Mouse (Mus musculus) inflammation-experienced regulatory T-cells, adult 6 months (primary cell): ENCODE results near the gene Fcrl6. TPM values are rescaled to one million over a fixed set of nuclear protein-coding genes. Genes with fewer than 3 reads are reported as not detected.
A peak's percentile ranks its signal among the peaks of the same experiment; 100 is the strongest.

ENCODE experiments used
- ATAC-seq: one replicate; pipeline ENCODE4 v1.8.0; 2017
- polyA plus RNA-seq, 3 experiments: library from polyadenylated mRNA; unstranded; fragments of 100-300 nt; shearing (Covaris generic); gene quantifications; one replicate each; pipeline ENCODE4 v1.2.1; 2017

The Fcrl6 gene
- under 1 TPM in 1 of 3 experiments, not detected in 2; 0.28 TPM for polyA plus RNA-seq

- ATAC-seq = no peak
Measured at GRCm38 (mm10) chr1:172602326-172602725, at the start of gene Fcrl6. Fcrl6 (minus strand) TSS chr1:172602551.

GRCm38 (mm10) chr1:172651288-172651987 lies 49.1 kb upstream of the Fcrl6 start:
- no peak for ATAC-seq

DNA sequence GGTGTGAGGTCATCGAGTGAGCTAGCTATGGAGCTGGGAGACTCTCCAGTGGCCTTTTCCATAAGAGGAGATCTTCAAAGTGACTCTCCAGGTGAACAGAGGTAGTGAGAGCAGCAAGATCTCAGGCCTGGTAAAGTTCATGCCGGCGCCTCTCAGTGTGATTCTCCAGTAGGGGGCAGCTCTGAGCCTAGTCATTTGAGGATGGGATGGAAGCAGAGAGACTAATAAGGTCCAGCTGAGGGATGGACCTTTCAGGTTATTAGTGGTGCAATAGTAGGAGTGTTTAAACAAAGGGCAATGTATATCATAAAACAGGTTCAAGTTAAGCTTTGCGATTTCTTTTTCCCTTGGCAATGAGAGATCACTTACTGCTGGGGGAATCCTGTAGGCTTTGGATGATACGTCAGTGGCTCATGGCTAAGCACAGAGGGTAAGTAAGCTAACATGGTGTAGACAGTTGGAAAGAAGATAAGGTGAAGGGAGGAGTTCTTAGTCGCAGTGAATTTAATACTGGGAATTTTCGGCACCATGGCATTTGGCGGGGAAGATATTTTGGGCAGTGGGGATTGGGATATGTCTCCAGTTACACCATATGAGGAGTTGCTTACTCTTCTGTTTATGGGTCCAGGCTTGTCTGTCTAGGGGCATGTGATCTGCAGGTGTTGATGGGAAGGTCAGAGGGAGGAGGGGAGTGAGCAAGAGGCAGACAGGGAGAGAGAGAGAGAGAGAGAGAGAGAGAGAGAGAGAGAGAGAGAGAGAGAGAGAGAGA lies 48.4 kb upstream of the Fcrl6 start:
- no peak for ATAC-seq

DNA sequence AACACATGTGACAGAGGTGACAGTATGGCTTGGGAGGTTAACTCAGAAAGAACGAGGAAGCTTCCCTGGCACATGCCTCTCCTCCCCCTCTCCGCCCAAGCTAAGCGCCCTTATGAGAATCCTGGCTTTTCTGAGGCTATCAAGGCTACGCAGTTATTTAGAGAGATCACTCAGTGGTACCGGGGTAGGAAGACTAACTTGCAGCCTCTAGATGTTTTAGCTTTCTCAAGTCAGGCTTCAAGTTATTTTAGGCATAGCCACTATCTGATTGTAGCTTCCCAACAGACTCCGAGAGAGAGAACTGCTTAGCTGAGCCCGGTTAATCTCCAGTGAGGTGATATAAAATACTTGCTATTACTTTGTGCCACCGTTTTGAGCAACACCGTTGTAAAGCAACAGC lies 47.0 kb upstream of the Fcrl6 start:
- no peak for ATAC-seq

DNA sequence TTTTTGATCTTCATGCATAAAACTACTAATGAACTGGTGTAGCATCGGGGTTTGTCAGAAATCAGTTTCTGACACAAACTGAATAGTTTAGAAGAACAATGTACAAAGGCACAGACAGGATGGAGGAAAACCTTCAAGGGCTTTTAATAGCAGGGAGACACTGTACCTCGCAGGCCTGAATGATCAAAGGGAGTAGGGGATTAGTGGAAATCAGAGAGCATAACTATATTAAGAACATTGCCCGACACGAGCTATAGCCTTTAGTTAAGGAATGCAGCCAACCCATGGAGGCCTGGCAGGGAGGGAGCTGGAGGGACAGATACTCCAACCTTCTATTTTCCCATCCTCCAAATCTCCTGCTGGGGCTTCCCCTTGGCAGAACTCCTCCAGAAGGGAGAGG lies 44.9 kb upstream of the Fcrl6 start:
- ATAC-seq = no peak

DNA sequence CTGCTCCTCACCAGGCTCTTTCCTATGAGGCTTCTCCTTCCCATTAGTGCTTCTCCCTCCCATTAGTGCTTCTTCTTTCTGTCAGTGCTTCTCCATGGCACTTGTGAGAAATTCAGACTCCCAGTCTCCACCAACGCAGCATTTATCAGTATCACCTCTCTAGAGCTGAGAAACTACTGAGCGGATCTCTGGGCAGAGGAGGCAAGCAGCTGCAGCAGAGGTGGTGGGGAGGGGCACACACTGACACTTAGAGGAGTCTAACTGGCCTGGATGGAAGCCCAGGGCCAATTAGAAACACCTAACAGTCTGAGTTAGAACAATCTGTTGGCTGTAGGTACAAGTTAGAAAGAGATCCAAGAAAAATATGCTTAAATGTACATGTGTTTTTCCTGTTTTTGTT lies 36.4 kb upstream of the Fcrl6 start:
- no peak for ATAC-seq

DNA sequence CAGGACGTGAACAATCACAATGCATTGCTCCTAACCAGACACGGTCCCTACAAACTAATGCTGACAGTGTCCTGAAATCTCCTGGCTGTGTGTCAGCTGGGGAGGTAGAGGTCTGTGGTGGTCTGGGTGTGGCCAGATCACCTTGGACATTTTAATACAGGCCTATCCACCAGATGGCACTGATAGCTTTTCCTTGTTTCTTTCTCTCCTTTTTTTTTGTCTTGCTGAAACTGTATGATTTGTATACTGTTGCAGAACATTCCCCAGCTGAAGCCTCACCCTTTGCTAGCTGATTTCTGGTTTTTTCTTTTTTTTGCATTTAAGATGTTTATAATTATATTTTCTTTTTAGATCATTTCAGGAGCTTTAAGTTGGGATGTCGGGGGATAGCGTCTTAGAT lies 35.5 kb upstream of the Fcrl6 start:
- no peak for ATAC-seq

GRCm38 (mm10) chr1:172636266-172636665 lies 33.9 kb upstream of the Fcrl6 start:
- ATAC-seq = no peak

GRCm38 (mm10) chr1:172635258-172635657 lies 32.9 kb upstream of the Fcrl6 start:
- ATAC-seq = no peak

DNA sequence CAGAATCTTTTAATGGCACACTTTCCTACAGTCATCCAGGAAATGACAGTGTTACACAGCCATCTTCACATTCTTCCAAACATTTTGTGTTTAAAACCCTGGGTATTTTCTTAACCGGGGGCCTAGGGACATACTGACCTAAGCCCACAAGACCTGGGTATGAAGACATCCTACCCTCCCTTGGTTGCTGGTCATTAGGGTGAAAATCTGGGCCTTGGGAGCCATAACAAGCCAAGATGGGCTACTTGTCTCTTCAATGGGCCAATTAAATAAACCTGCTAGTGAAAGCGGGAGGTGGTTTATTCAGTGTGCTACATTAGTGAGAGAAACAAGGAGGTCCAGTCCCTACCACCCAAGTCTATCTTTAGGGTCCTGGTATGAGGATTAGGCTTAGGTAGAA lies 31.8 kb upstream of the Fcrl6 start:
- ATAC-seq = no peak

DNA sequence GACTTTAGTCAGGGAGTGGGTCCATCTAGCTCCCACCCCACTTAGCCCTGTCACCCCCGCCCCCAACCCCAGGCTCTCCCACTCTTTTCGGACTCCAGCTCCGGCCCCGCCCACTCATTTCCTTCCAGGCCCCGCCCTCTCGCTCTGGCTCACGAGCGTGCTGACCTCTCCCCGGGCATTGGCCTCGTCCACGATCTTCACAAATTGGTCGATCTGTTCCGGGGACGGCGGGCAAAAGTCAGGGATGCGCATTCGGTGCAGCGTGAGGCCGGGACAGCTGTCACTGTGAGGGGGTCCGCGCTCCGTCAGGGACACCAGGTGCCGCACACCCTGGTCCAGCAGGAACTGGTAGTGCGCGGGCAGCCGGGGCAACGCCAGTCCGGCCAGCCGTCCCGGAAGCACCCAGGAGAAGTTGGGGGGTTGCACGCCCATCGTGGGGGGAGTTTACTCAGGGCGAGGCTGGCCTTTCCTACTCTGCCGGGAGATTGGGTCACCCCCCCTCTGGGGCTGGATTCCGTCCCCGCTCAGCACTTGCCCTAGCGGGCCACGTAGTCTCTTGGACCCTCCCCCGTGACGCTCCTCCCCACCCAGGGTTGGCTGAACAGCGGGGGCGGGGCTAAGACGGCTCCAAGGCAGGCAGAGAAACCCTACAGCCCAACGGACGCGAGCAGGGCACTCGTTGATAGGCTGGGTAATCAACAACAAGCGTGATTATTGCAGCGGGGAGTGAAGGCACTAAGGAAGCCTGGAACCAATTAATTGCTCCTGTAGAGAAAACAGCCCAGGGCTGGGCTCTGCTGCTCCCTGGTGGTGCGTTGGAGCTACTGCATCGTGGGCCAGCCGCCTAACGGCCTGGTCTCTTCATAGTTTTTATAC lies 30.3 kb upstream of the Fcrl6 start, which contains the start of gene Dusp23:
TSS of gene Dusp23 (minus strand) at position 512 of the 876 bp plus-strand sequence.
- ATAC-seq = peak; percentile 99

- no peak for ATAC-seq
Measured at GRCm38 (mm10) chr1:172631721-172632120, 29.4 kb upstream of the Fcrl6 start.

DNA sequence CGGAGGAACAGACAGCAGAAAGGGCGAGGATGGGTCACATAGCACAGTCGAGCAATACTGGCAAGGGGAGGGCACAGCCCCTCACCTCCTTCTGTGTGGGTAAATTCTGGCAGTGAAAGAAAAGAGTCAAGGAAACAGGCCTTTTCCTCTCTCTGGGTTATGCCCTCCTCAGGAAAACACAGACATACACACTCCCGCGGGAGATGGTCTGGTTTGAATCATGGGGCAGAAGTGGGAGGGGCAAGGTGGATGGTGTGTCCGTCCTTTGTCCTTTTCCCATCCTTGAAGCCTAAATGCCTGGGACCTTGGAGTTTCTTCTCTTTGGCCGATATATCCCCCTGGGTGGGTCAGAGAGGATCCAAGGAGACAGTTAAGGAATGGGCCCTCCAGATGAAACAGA lies 27.5 kb upstream of the Fcrl6 start:
- no peak for ATAC-seq

DNA sequence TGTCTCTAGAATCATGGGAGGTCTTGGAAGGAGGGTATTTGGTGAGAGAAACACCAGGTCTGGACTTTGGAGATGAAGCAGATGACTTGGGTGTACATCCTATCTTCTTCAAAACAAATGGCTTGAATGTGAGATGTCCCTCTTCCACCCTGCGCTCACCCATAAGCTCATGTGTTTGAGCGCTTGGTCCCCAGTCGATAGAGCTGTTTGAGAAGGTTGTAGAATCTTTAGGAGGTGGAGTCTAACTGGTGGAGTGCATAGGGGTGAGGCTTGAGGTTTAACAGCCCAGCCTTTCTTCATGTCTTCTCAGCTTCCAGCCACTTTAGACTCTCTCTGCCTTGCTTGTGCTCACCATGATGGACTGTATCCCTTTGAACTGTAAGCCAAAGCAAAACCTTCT lies 24.0 kb upstream of the Fcrl6 start:
- ATAC-seq = no peak

DNA sequence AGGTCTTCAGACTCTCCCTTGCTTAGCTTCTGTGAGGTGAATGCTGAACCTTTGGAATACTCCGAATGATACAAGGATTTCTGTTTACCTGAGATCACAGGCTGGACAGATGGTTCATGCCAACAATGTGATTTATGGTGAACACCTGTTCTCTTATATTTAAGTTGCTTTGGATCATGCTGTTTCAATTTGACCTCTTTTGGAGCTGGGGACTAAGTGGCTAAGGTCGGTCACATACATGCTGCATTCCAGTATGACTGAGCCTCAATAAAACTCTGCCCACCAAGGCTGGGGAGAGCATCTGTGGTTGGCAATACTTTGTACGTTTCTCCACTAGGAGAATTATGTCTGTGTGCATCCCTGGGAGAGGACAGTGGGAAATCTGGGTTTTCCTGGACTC lies 21.7 kb upstream of the Fcrl6 start:
- ATAC-seq = no peak

DNA sequence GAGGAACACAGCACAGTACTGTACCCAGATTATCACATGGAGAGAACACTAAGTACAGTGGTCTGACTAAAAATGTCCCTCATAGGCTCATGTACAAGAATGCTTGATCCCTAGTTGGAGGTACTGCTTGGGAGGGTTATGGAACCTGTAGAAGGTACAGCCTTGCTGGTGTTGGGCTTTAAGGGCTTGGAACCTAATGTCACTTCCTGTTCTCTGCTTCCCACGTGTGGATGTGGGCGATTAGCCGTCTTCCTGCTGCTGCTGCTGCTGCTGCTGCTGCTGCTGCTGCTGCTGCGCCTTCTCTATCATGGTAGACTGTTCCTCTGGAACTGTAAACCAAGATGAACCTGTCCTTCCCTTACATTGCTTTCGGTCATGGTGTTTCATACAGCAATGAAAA lies 21.2 kb upstream of the Fcrl6 start:
- ATAC-seq = peak; percentile 90

DNA sequence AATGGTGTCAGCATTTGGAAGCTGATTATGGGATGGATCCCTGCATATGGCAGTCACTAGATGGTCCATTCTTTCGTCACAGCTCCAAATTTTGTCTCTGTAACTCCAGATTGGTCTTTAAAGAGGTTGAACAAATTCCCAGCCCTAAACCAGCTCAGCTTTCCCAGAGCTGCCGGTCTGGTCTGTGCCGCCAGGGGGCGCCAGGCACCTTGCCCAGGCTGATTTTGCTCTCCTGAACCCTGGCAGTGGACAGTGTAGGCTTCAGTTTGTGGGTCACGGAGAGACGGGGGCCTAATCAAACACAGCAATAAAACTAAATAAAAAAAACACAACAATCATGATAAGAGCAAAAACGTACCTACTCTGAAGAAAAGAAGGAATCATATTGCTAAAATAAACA lies 16.9 kb upstream of the Fcrl6 start:
- peak; percentile 49 for ATAC-seq

DNA sequence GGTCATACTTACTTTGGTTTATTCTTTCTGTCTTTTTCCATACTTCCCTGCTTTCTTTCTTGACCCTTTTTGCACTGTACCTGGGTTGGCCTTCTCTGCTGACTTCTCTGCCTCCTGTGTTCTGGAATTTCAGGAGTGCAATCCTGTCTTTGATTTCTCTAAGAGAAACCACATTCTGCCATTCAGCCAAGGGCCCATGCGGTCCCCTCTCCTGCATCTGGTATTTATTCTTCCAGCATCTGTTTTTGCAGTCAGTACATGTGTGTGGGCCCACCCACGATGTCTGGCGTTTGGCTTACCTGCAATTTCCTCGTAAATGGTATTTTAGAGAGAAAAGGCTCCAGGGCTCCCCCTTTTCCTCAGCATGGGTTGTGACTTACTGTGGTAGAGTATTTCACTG lies 15.8 kb upstream of the Fcrl6 start:
- ATAC-seq = no peak

DNA sequence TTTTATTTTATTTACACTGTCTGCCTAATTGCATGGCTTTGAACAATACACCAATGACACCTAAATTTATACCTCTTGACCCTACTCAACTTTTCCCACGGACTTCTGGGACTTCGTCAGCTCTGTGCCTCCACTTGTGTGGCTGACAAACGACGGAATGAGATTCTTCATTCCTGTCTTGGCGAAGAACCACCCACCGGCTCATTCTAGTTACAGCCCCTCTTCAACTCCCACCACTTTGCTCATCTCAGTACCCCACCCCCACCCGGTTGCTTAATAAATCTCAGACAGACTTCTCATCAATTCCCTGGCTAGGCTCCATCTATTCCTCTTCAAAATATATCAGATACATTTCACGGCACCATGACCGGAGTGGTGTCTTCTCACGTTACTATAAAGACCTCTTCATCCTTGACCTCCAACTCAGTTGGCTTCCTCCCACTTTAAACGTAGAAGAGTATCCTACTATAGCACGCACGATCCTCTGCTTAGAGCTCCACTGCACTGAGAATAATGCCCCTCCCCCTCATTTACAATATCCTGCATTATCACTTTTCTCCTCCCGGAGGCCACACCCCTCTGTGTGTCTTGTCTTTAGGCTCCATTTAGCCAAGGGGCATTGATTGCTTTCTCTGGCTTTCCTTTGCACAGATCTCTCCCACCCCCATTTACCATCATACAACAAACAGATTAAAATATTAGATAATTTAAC lies 15.2 kb upstream of the Fcrl6 start:
- ATAC-seq = no peak

DNA sequence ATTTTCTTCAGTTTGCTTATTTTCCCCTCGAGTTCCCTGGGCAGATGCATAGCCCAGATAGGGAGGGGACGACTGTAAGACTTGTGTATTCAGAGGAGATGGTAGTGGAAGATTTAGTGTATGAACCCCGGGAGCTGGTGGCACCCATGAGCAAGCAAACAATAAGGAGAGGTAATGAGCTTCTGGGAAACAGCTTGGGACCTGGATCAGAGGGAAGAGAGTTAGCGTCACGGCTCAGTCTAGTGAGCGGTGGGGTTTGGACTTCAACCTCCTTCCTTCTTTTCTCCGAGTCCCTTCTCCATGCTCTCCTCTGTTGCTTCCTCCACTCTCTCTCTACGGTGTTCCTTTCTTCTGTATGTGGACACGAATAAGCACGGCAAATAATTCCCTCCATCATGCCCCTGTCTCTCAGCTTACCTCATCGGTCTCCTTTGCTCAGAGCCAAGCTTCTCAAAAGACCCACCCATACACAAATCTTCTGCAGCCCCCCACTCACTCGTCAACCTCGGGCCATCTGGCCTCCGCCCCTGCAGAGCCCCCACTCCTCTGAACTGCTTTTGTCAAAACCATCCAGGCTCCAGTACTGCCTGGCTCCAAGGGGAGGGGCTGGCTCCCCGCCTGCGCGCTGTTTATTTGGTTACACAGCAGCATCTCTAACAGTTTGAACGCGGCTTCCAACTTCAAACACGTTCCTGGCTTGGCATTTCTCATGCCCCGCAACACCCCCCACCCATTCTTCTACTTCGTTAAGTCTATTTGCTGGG lies 14.4 kb upstream of the Fcrl6 start:
- no peak for ATAC-seq

- ATAC-seq = no peak
Measured at GRCm38 (mm10) chr1:172615412-172615811, 13.1 kb upstream of the Fcrl6 start.

- no peak for ATAC-seq
Measured at GRCm38 (mm10) chr1:172614654-172615053, 12.3 kb upstream of the Fcrl6 start.
